7 mouse cellular contexts compared by ENCODE assay signal in the genomic region with DNA sequence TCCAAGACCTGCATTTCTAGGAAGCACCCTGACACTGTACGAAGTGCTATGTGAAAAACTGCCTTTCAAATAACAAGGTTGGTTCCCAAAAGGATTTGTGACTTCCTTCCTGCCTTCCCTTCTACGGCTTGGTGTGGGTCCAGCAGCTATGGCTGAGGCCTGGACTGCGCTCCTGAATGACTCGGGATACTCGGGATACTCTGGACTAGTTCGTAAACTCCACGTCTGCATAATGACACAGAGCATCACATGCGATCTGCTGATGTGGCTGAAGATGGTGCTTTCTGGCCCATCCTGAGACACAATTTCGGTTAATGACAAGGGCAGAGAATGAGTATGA. TPM values are rescaled to one million over a fixed set of nuclear protein-coding genes. Genes with fewer than 3 reads are reported as not detected.
DNase-seq lines count a peak whose midpoint lies in the region; ATAC-seq and TF ChIP-seq lines count a peak whose summit lies in the region.

No protein-coding gene starts in this region.

- TF ChIP-seq CTCF in lung, embryonic 14.5 days (IDR thresholded peaks at IDR 0.05; ENCODE audit: low read depth), result no peak
- TF ChIP-seq CTCF in small intestine, adult 2 months (IDR thresholded peaks at IDR 0.05; ENCODE audit: extremely low read depth, insufficient read length, insufficient replicate concordance, low read depth, low read length), result no peak

- DNase-seq in lung, embryonic 14.5 days, result no peak
- DNase-seq in lung, postnatal 14 days, result no peak
- no peak for DNase-seq in adrenal gland, adult 8-10 months
- no peak for DNase-seq in embryo, embryonic 10.5 days (ENCODE audit: low spot score)

- no peak for TF ChIP-seq POLR2A in small intestine, adult 2 months (IDR thresholded peaks at IDR 0.05; ENCODE audit: low read depth, low read length)

- 11% methylated on average over 9 of the region's 9 CpGs for WGBS in lung, embryonic 14.5 days
- WGBS in limb, embryonic 13.5 days, result 23% methylated on average over 9 of the region's 9 CpGs
- WGBS in small intestine, adult 2 months, result 4% methylated on average over 9 of the region's 9 CpGs

- H3K36me3 ChIP-seq in lung, embryonic 14.5 days (ENCODE audit: insufficient read depth), result peaks cover 20% of the 10 kb centered on the region; the same call in 1 of the 2 replicates
- H3K36me3 ChIP-seq in limb, embryonic 13.5 days, result peaks cover 28% of the 10 kb centered on the region
- peaks cover 8% of the 10 kb centered on the region; the same call in 1 of the 2 replicates for H3K36me3 ChIP-seq in small intestine, adult 2 months (ENCODE audit: control insufficient read depth, insufficient read depth, low read length)

- no peaks in the 10 kb centered on the region for H3K9me3 ChIP-seq in lung, embryonic 14.5 days (ENCODE audit: low read depth, low read length)
- no peaks in the 10 kb centered on the region for H3K9me3 ChIP-seq in limb, embryonic 13.5 days

- peak overlapping the region; percentile 66 for H3K9ac ChIP-seq in lung, embryonic 14.5 days
- H3K9ac ChIP-seq in limb, embryonic 13.5 days, result peak overlapping the region; percentile 71

- no peaks in the 10 kb centered on the region for H3K27me3 ChIP-seq in lung, embryonic 14.5 days (ENCODE audit: insufficient read depth, low read length)
- H3K27me3 ChIP-seq in limb, embryonic 13.5 days, result no peaks in the 10 kb centered on the region
- no peaks in the 10 kb centered on the region for H3K27me3 ChIP-seq in small intestine, adult 2 months (ENCODE audit: control insufficient read depth, insufficient read depth, low read length)

- ATAC-seq in lung, embryonic 14.5 days (ENCODE audit: insufficient read depth), result peak; percentile 55
- ATAC-seq in erythroblast, adult 5-6 weeks (replicated peaks; ENCODE audit: low FRiP score, poor library complexity, severe bottlenecking), result peak; percentile 58
- ATAC-seq in limb, embryonic 13.5 days (ENCODE audit: low FRiP score, low read depth), result no peak; the same call in 1 of the 2 replicates

- H3K4me1 ChIP-seq in lung, embryonic 14.5 days (ENCODE audit: insufficient read depth), result peaks cover 10% of the 10 kb centered on the region; the same call in 1 of the 2 replicates
- H3K4me1 ChIP-seq in limb, embryonic 13.5 days, result peaks cover 18% of the 10 kb centered on the region
- H3K4me1 ChIP-seq in small intestine, adult 2 months (ENCODE audit: control insufficient read depth, insufficient read depth, insufficient read length, low read length), result peaks cover 12% of the 10 kb centered on the region

- peak overlapping the region; percentile 90 for H3K4me2 ChIP-seq in lung, embryonic 14.5 days
- H3K4me2 ChIP-seq in limb, embryonic 13.5 days (replicated peaks), result peak overlapping the region; percentile 76

- peak overlapping the region; percentile 42 for H3K4me3 ChIP-seq in lung, embryonic 14.5 days (ENCODE audit: low read depth, low read length)
- peak overlapping the region; percentile 44 for H3K4me3 ChIP-seq in limb, embryonic 13.5 days
- H3K4me3 ChIP-seq in small intestine, adult 2 months (ENCODE audit: low read depth, low read length), result peak overlapping the region; percentile 63

- peak overlapping the region; percentile 92 for H3K27ac ChIP-seq in lung, embryonic 14.5 days (ENCODE audit: low read depth)
- H3K27ac ChIP-seq in limb, embryonic 13.5 days, result peak overlapping the region; percentile 84
- H3K27ac ChIP-seq in small intestine, adult 2 months (ENCODE audit: insufficient read depth, low read depth, low read length), result peak overlapping the region; percentile 84

RNA-seq across cellular contexts. Expression of a gene that starts 33.6 kb away (rescaled TPM):
- 22.2 and 24.3 TPM in 2 replicates for polyA plus RNA-seq in lung, embryonic 14.5 days (2014; fragmentation: Nextera tagmentation; extraction: Ambion mirVana)
- total RNA-seq in erythroblast, adult 5-6 weeks (2015; ENCODE audit: low replicate concordance), result 22.5 and 28.2 TPM in 2 replicates
- total RNA-seq in erythroblast, adult 5-6 weeks (2017; ENCODE audit: low replicate concordance), result 13.7 and 26.9 TPM in 2 replicates
- 25.2 and 25.4 TPM in 2 replicates for polyA plus RNA-seq in limb, embryonic 13.5 days (2015; fragmentation: Nextera tagmentation; extraction: Ambion mirVana)
- 2.4 and 4.1 TPM in 2 replicates for polyA plus RNA-seq in small intestine, adult 2 months (2012; rRNA removed)
- 10 to 100 TPM; 22.4 to 27.7 (median 24.8) TPM for total RNA-seq in adrenal gland, adult 8-10 months (2022)

RNA-seq across cellular contexts. Expression of a gene that starts 45.3 kb away (rescaled TPM):
- polyA plus RNA-seq in lung, embryonic 14.5 days (2014; fragmentation: Nextera tagmentation; extraction: Ambion mirVana), result 0.72 TPM in 1 of 2 replicates, not detected in the other
- total RNA-seq in erythroblast, adult 5-6 weeks (2015; ENCODE audit: low replicate concordance), result not detected in 2 replicates
- total RNA-seq in erythroblast, adult 5-6 weeks (2017; ENCODE audit: low replicate concordance), result not detected in 2 replicates
- polyA plus RNA-seq in limb, embryonic 13.5 days (2015; fragmentation: Nextera tagmentation; extraction: Ambion mirVana), result 1.3 TPM in 1 of 2 replicates, not detected in the other
- 6.5 and 9.2 TPM in 2 replicates for polyA plus RNA-seq in small intestine, adult 2 months (2012; rRNA removed)
- total RNA-seq in adrenal gland, adult 8-10 months (2022), result 1 to 10 TPM in 2 of 4 experiments, not detected in 2; 4.6 to 6.2 TPM

RNA-seq across cellular contexts. Expression of a gene that starts 54.4 kb away (rescaled TPM):
- 552 and 588 TPM in 2 replicates for polyA plus RNA-seq in lung, embryonic 14.5 days (2014; fragmentation: Nextera tagmentation; extraction: Ambion mirVana)
- 83.2 and 88.2 TPM in 2 replicates for total RNA-seq in erythroblast, adult 5-6 weeks (2015; ENCODE audit: low replicate concordance)
- 20.1 and 35.3 TPM in 2 replicates for total RNA-seq in erythroblast, adult 5-6 weeks (2017; ENCODE audit: low replicate concordance)
- polyA plus RNA-seq in limb, embryonic 13.5 days (2015; fragmentation: Nextera tagmentation; extraction: Ambion mirVana), result 454 and 479 TPM in 2 replicates
- polyA plus RNA-seq in small intestine, adult 2 months (2012; rRNA removed), result 244 and 314 TPM in 2 replicates
- 100 to 1,000 TPM; 286 to 319 (median 308) TPM for total RNA-seq in adrenal gland, adult 8-10 months (2022)
